Mouse (Mus musculus) liver, postnatal 0 days (tissue): ENCODE data around the gene Vps35l.

Experiments
- CTCF ChIP-seq: sonication (generic); IDR thresholded peaks from 2 replicates; pipeline ENCODE4 v1.5.1; 2016; ENCODE audit warnings: antibody characterized with exemption, low read depth
- EP300 ChIP-seq: IDR thresholded peaks from 2 replicates; pipeline ENCODE4 v1.6.1; 2016; ENCODE audit warnings: antibody characterized with exemption, low read depth, mild to moderate bottlenecking

DNA sequence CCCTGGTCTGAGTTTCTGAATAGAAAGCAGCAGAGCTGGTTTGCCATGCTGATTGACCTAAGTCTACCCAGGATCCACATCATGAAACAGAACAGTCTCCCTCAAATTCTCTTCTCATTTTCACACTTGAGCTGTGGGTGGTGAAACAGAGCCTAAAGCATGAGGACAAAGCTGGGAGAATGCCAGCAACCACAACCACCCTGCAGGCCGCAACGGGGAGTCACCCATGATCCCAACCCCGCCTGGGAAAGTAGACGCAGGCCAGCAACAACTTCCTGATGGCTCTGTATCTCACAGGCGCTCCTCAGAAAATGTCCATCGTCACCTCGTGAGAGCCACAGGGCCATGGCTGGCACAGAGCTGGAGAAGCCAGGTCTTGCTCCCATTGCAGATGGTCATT, 111.5 kb downstream of the Vps35l start:
- TF ChIP-seq EP300, result no peak
- TF ChIP-seq CTCF, result no peak
